Comparison of ENCODE assay signal across 9 mouse cellular contexts in genomic region chr5:29388181-29388943, GRCm38 (mm10). TPM values are rescaled to one million over a fixed set of nuclear protein-coding genes. Genes with fewer than 3 reads are reported as not detected.
DNase-seq lines count a peak whose midpoint lies in the region; ATAC-seq lines count a peak whose summit lies in the region.
"Had no signal": no experiment of that assay in that cellular context is flagged by ENCODE, and none has a peak within 500 bp of the region (broad histone marks: within the 10 kb centered on the region; RNA-seq: fewer than 3 reads in every experiment).

No protein-coding gene starts in this region.

- peak; percentile 4 for DNase-seq in embryonic facial prominence, embryonic 11.5 days (ENCODE audit: low spot score)
- no peak for DNase-seq in embryonic facial prominence, embryonic 10.5 days (ENCODE audit: low spot score)
- DNase-seq in fibroblast of lung, adult 2 months (ENCODE audit: low read depth), result peak; percentile 85
- peak; percentile 31 to 62 for DNase-seq in heart, postnatal 36 days
- peak; percentile 44 for DNase-seq in lung, postnatal 25 days (ENCODE audit: low spot score)
- DNase-seq in cerebellum, postnatal 14 days, result no peak
- DNase-seq in left cerebral cortex, postnatal 4 days, result no peak

- ATAC-seq in embryonic facial prominence, embryonic 11.5 days (replicated peaks; ENCODE audit: insufficient number of reproducible peaks, low FRiP score, low TSS enrichment, low read depth), result no peak
- no peak for ATAC-seq in midbrain, embryonic 16.5 days

- no peak overlapping the region for H3K4me2 ChIP-seq in embryonic facial prominence, embryonic 11.5 days (ENCODE audit: low read depth, low read length)
- H3K4me2 ChIP-seq in midbrain, embryonic 16.5 days (ENCODE audit: low read length), result no peak overlapping the region

- H3K9ac ChIP-seq in embryonic facial prominence, embryonic 11.5 days (replicated peaks; ENCODE audit: low read length), result no peak overlapping the region
- no peak overlapping the region for H3K9ac ChIP-seq in midbrain, embryonic 16.5 days (ENCODE audit: low read depth, low read length)

- intact Hi-C loops in heart, postnatal 36 days (cut with DNase I), result loop anchor here (5.0 kb wide), 1 partner anchor 184 kb away; no protein-coding TSS in a partner anchor
- intact Hi-C loops in left cerebral cortex, postnatal 4 days (cut with DNase I), result no loop called here

- no peaks in the 10 kb centered on the region for H3K4me1 ChIP-seq in embryonic facial prominence, embryonic 11.5 days (ENCODE audit: control insufficient read depth, insufficient read depth, low read length)
- H3K4me1 ChIP-seq in embryonic facial prominence, embryonic 10.5 days, result peaks cover 8% of the 10 kb centered on the region; the same call in 1 of the 2 replicates
- no peaks in the 10 kb centered on the region for H3K4me1 ChIP-seq in midbrain, embryonic 16.5 days (ENCODE audit: control insufficient read depth, insufficient read depth, low read length)

- H3K4me3 ChIP-seq in embryonic facial prominence, embryonic 11.5 days (ENCODE audit: low read depth, low read length), result no peak overlapping the region
- H3K4me3 ChIP-seq in embryonic facial prominence, embryonic 10.5 days, result no peak overlapping the region
- H3K4me3 ChIP-seq in midbrain, embryonic 16.5 days (ENCODE audit: low read depth, low read length), result no peak overlapping the region

- H3K27me3 ChIP-seq in embryonic facial prominence, embryonic 11.5 days (ENCODE audit: control insufficient read depth, insufficient read depth, low read length), result no peaks in the 10 kb centered on the region
- H3K27me3 ChIP-seq in embryonic facial prominence, embryonic 10.5 days (replicated peaks; ENCODE audit: low read depth, poor library complexity, severe bottlenecking), result no peaks in the 10 kb centered on the region; the same call in 1 of the 2 replicates
- H3K27me3 ChIP-seq in midbrain, embryonic 16.5 days (ENCODE audit: control insufficient read depth, insufficient read depth, low read depth, low read length), result no peaks in the 10 kb centered on the region; the same call in 1 of the 2 replicates

- H3K27ac ChIP-seq in embryonic facial prominence, embryonic 11.5 days (replicated peaks; ENCODE audit: low read depth, low read length), result no peak overlapping the region
- no peak overlapping the region for H3K27ac ChIP-seq in embryonic facial prominence, embryonic 10.5 days (replicated peaks)
- no peak overlapping the region for H3K27ac ChIP-seq in midbrain, embryonic 16.5 days (ENCODE audit: low read length)
- H3K27ac ChIP-seq: macrophage had no signal

- WGBS in embryonic facial prominence, embryonic 11.5 days, result 44% methylated on average over 7 of the region's 7 CpGs
- WGBS in embryonic facial prominence, embryonic 10.5 days, result 50% methylated on average over 7 of the region's 7 CpGs
- 55% methylated on average over 7 of the region's 7 CpGs for WGBS in midbrain, embryonic 16.5 days

- H3K36me3 ChIP-seq in embryonic facial prominence, embryonic 11.5 days (replicated peaks; ENCODE audit: control insufficient read depth, insufficient read depth, low read depth, low read length), result no peaks in the 10 kb centered on the region
- H3K36me3 ChIP-seq in embryonic facial prominence, embryonic 10.5 days (replicated peaks), result no peaks in the 10 kb centered on the region
- H3K36me3 ChIP-seq in midbrain, embryonic 16.5 days (ENCODE audit: control insufficient read depth, insufficient read depth, low read length), result no peaks in the 10 kb centered on the region

- no peaks in the 10 kb centered on the region for H3K9me3 ChIP-seq in embryonic facial prominence, embryonic 11.5 days (replicated peaks; ENCODE audit: control insufficient read depth, low read length)
- H3K9me3 ChIP-seq in embryonic facial prominence, embryonic 10.5 days, result no peaks in the 10 kb centered on the region
- no peaks in the 10 kb centered on the region for H3K9me3 ChIP-seq in midbrain, embryonic 16.5 days (replicated peaks; ENCODE audit: control insufficient read depth, low read length, poor library complexity, severe bottlenecking)

RNA-seq across cellular contexts. Expression of gene Lmbr1, which starts 10.2 kb away (rescaled TPM):
- 10.8 and 11.0 TPM in 2 replicates for polyA plus RNA-seq in embryonic facial prominence, embryonic 11.5 days (2014; fragmentation: Nextera tagmentation; extraction: Ambion mirVana)
- polyA plus RNA-seq in embryonic facial prominence, embryonic 10.5 days (2016; fragmentation: Nextera tagmentation; extraction: Ambion mirVana), result 7.0 and 7.7 TPM in 2 replicates
- total RNA-seq in heart, postnatal 36 days (2021), result 10 to 100 TPM; 12.5 to 15.2 TPM
- total RNA-seq in left cerebral cortex, postnatal 4 days (2021), result 10 to 100 TPM; 38.6 to 41.3 TPM
- polyA plus RNA-seq in midbrain, embryonic 16.5 days (2015; fragmentation: Nextera tagmentation; extraction: Ambion mirVana), result 44.0 and 46.2 TPM in 2 replicates

RNA-seq across cellular contexts. Expression of gene Nom1, which starts 46.1 kb away (rescaled TPM):
- 24.2 and 25.3 TPM in 2 replicates for polyA plus RNA-seq in embryonic facial prominence, embryonic 11.5 days (2014; fragmentation: Nextera tagmentation; extraction: Ambion mirVana)
- polyA plus RNA-seq in embryonic facial prominence, embryonic 10.5 days (2016; fragmentation: Nextera tagmentation; extraction: Ambion mirVana), result 35.8 and 36.4 TPM in 2 replicates
- 10 to 100 TPM; 12.9 to 13.3 TPM for total RNA-seq in heart, postnatal 36 days (2021)
- 10 to 100 TPM; 21.9 to 22.4 TPM for total RNA-seq in left cerebral cortex, postnatal 4 days (2021)
- polyA plus RNA-seq in midbrain, embryonic 16.5 days (2015; fragmentation: Nextera tagmentation; extraction: Ambion mirVana), result 21.1 and 21.3 TPM in 2 replicates

Comparison
In these comparisons a context has a peak if more than half of its experiments do, and no peak if none do; other contexts are left out.
1. DNase-seq: peak in embryonic facial prominence, embryonic 11.5 days (single experiment), fibroblast of lung, adult 2 months (single experiment), heart, postnatal 36 days (2 of 2) and lung, postnatal 25 days (single experiment); none in embryonic facial prominence, embryonic 10.5 days (single experiment), cerebellum, postnatal 14 days (0 of 2) and left cerebral cortex, postnatal 4 days (single experiment).